Mouse (Mus musculus) forebrain, postnatal 0 days (tissue): ENCODE measurements at regions not wholly inside any gene's neighbourhood (a gene's known extent, or its start where the extent isn't known, plus 50 kb on each side); places are given as distances from the start of the nearest gene placed in this dataset.

Experiments
- ATAC-seq: fragments of 200-750 bp; cut with Nextera tagmentation; 2 replicates; pipeline ENCODE4 v1.8.0; 2017; ENCODE audit warnings: mild to moderate bottlenecking, moderate library complexity
- DNase-seq: peaks from one replicate; pipeline ENCODE4 v3.0.0-alpha.2; 2015
- H3K27ac ChIP-seq: fragments of 300-500 bp; sonication (generic); 2 replicates; pipeline ENCODE4 v1.5.1; 2014; ENCODE audit warnings: low read depth, mild to moderate bottlenecking, antibody characterized with exemption, low read length, moderate library complexity, mixed read lengths
- H3K27me3 ChIP-seq: fragments of 300-500 bp; sonication (generic); 2 replicates; pipeline ENCODE4 v1.6.1; 2014; ENCODE audit warnings: mild to moderate bottlenecking, low read length, mixed read lengths; ENCODE audit not compliant: insufficient read depth
- H3K36me3 ChIP-seq: fragments of 300-500 bp; sonication (generic); 2 replicates; pipeline ENCODE4 v1.6.1; 2014; ENCODE audit warnings: mild to moderate bottlenecking, moderate library complexity; ENCODE audit not compliant: insufficient read depth
- H3K4me1 ChIP-seq: fragments of 300-500 bp; sonication (generic); 2 replicates; pipeline ENCODE4 v1.6.1; 2014; ENCODE audit warnings: antibody characterized with exemption; ENCODE audit not compliant: insufficient read depth
- H3K4me2 ChIP-seq: fragments of 300-500 bp; sonication (generic); 2 replicates; pipeline ENCODE4 v1.6.1; 2014; ENCODE audit warnings: low read depth, mild to moderate bottlenecking, moderate library complexity
- H3K4me3 ChIP-seq: fragments of 300-500 bp; sonication (generic); 2 replicates; pipeline ENCODE4 v1.5.1; 2014; ENCODE audit warnings: low read depth, low read length, mixed read lengths
- H3K9ac ChIP-seq: fragments of 300-500 bp; sonication (generic); 2 replicates; pipeline ENCODE4 v1.6.1; 2014; ENCODE audit warnings: mild to moderate bottlenecking
- H3K9me3 ChIP-seq: fragments of 300-500 bp; sonication (generic); 2 replicates; pipeline ENCODE4 v1.6.1; 2016; ENCODE audit warnings: low read length
- CTCF ChIP-seq: sonication (generic); IDR thresholded peaks from 2 replicates; pipeline ENCODE4 v1.5.1; 2016; ENCODE audit warnings: antibody characterized with exemption, control low read depth, low read depth
- WGBS: fragments of 180-500 bp; shearing (Covaris S2); extraction: QIAGEN DNeasy Blood & Tissue Kit; methylation state at CpG from one replicate; pipeline ENCODE4 v1.1.7; 2014; 5-methylcytosine and 5-hydroxymethylcytosine counted together

GRCm38 (mm10) chr19:30427484-30427883 is 122.0 kb downstream of the Dkk1 start:
- Histone ChIP-seq H3K27me3 (no peaks in the 10 kb centered on the region), H3K4me1 (no peaks in the 10 kb centered on the region), H3K9me3 (no peaks in the 10 kb centered on the region), H3K36me3 (no peaks in the 10 kb centered on the region), H3K4me3 (no peak overlapping the region), H3K9ac (no peak overlapping the region), H3K27ac (no peak overlapping the region), H3K4me2 (no peak overlapping the region)
- 6% methylated on average over 2 of the region's 2 CpGs for WGBS
- DNase-seq (peak; percentile 14), ATAC-seq (peak; percentile 48; the same call in 1 of the 2 replicates)
- peak; percentile 19 for TF ChIP-seq CTCF

- DNase-seq = no peak
- Histone ChIP-seq H3K27ac (no peak overlapping the region), H3K4me1 (no peaks in the 10 kb centered on the region), H3K9me3 (no peaks in the 10 kb centered on the region), H3K36me3 (no peaks in the 10 kb centered on the region), H3K4me2 (no peak overlapping the region), H3K4me3 (no peak overlapping the region), H3K27me3 (no peaks in the 10 kb centered on the region), H3K9ac (no peak overlapping the region)
- WGBS = 92% methylated on average over 1 of the region's 1 CpGs
- ATAC-seq = no peak
- TF ChIP-seq CTCF = no peak
Observed at GRCm38 (mm10) chr19:30433141-30433540, 116.3 kb downstream of the Dkk1 start.

- H3K4me3 ChIP-seq = no peak overlapping the region
- H3K36me3 ChIP-seq = no peaks in the 10 kb centered on the region
- no peaks in the 10 kb centered on the region for H3K4me1 ChIP-seq
- H3K9me3 ChIP-seq = no peaks in the 10 kb centered on the region
- TF ChIP-seq CTCF = no peak
- no peak overlapping the region for H3K27ac ChIP-seq
- H3K9ac ChIP-seq = no peak overlapping the region
- ATAC-seq (no peak), DNase-seq (no peak)
- no peak overlapping the region for H3K4me2 ChIP-seq
- H3K27me3 ChIP-seq = no peaks in the 10 kb centered on the region
- 79% methylated on average over 12 of the region's 12 CpGs for WGBS
Observed at GRCm38 (mm10) chr19:30435054-30435738, 114.3 kb downstream of the Dkk1 start.

- H3K4me2 ChIP-seq = no peak overlapping the region
- no peak for TF ChIP-seq CTCF
- no peak overlapping the region for H3K4me3 ChIP-seq
- no peaks in the 10 kb centered on the region for H3K36me3 ChIP-seq
- H3K27ac ChIP-seq = no peak overlapping the region
- H3K9me3 ChIP-seq = no peaks in the 10 kb centered on the region
- H3K9ac ChIP-seq = no peak overlapping the region
- ATAC-seq (peak; percentile 71), DNase-seq (peak; percentile 41)
- no peaks in the 10 kb centered on the region for H3K27me3 ChIP-seq
- H3K4me1 ChIP-seq = no peaks in the 10 kb centered on the region
- 69% methylated on average over 13 of the region's 13 CpGs for WGBS
Observed at GRCm38 (mm10) chr19:30450869-30451542, 98.5 kb downstream of the Dkk1 start.

- WGBS = 52% methylated on average over 8 of the region's 8 CpGs
- Histone ChIP-seq H3K4me3 (no peak overlapping the region), H3K9me3 (no peaks in the 10 kb centered on the region), H3K27me3 (no peaks in the 10 kb centered on the region), H3K36me3 (no peaks in the 10 kb centered on the region), H3K9ac (no peak overlapping the region), H3K27ac (no peak overlapping the region), H3K4me1 (no peaks in the 10 kb centered on the region), H3K4me2 (no peak overlapping the region)
- peak; percentile 89 for ATAC-seq
- no peak for TF ChIP-seq CTCF
- peak; percentile 43 for DNase-seq
Observed at GRCm38 (mm10) chr19:30451543-30451920, 97.9 kb downstream of the Dkk1 start.

- ATAC-seq (no peak), DNase-seq (no peak)
- Histone ChIP-seq H3K4me3 (no peak overlapping the region), H3K4me1 (no peaks in the 10 kb centered on the region), H3K36me3 (no peaks in the 10 kb centered on the region), H3K4me2 (no peak overlapping the region), H3K9me3 (no peaks in the 10 kb centered on the region), H3K27ac (no peak overlapping the region), H3K27me3 (no peaks in the 10 kb centered on the region), H3K9ac (no peak overlapping the region)
- no peak for TF ChIP-seq CTCF
- WGBS = 91% methylated on average over 11 of the region's 11 CpGs
Observed at GRCm38 (mm10) chr19:30452671-30453070, 96.8 kb downstream of the Dkk1 start.

- H3K4me2 ChIP-seq = no peak overlapping the region
- WGBS = 20% methylated on average over 4 of the region's 4 CpGs
- no peak for DNase-seq
Observed at GRCm38 (mm10) chr19:30483436-30483835, 66.0 kb downstream of the Dkk1 start.

More at GRCm38 (mm10) chr19:30483436-30483835, 66.0 kb downstream of the Dkk1 start:
- no peak for TF ChIP-seq CTCF
- H3K27me3 ChIP-seq = no peaks in the 10 kb centered on the region
- H3K9ac ChIP-seq = no peak overlapping the region
- ATAC-seq = no peak
- no peak overlapping the region for H3K4me3 ChIP-seq
- H3K4me1 ChIP-seq = no peaks in the 10 kb centered on the region
- no peaks in the 10 kb centered on the region for H3K36me3 ChIP-seq
- H3K9me3 ChIP-seq = no peaks in the 10 kb centered on the region
- H3K27ac ChIP-seq = no peak overlapping the region
